Mouse (Mus musculus) heart, postnatal 0 days (tissue): ENCODE measurements around the gene Zfp82. TPM values are rescaled to one million over a fixed set of nuclear protein-coding genes. Genes with fewer than 3 reads are reported as not detected.

Experiments used
- ATAC-seq: fragments of 200-750 bp; cut with Nextera tagmentation; 2 replicates; pipeline ENCODE4 v1.8.0; 2017; ENCODE audit warnings: low read depth, moderate number of reproducible peaks, moderate library complexity; ENCODE audit not compliant: insufficient read depth
- DNase-seq: peaks from one replicate; pipeline ENCODE4 v3.0.0-alpha.2; 2016; ENCODE audit warnings: low spot score
- H3K27ac ChIP-seq: fragments of 300-500 bp; sonication (generic); 2 replicates; pipeline ENCODE4 v1.5.1; 2014; ENCODE audit warnings: low read depth, mild to moderate bottlenecking
- H3K27me3 ChIP-seq: fragments of 300-500 bp; sonication (generic); 2 replicates; pipeline ENCODE4 v1.6.1; 2014; ENCODE audit warnings: low read length, mixed read lengths; ENCODE audit not compliant: control insufficient read depth, insufficient read depth
- H3K36me3 ChIP-seq: fragments of 300-500 bp; sonication (generic); replicated peaks from 2 replicates; pipeline ENCODE4 v1.6.1; 2014; ENCODE audit warnings: low read length, mixed read lengths; ENCODE audit not compliant: control insufficient read depth, insufficient read depth
- H3K4me1 ChIP-seq: fragments of 300-500 bp; sonication (generic); 2 replicates; pipeline ENCODE4 v1.6.1; 2014; ENCODE audit warnings: antibody characterized with exemption; ENCODE audit not compliant: control insufficient read depth, insufficient read depth
- H3K4me2 ChIP-seq: fragments of 300-500 bp; sonication (generic); 2 replicates; pipeline ENCODE4 v1.6.1; 2014; ENCODE audit warnings: low read depth, mild to moderate bottlenecking, low read length, moderate library complexity
- H3K4me3 ChIP-seq: fragments of 300-500 bp; sonication (generic); 2 replicates; pipeline ENCODE4 v1.5.1; 2014; ENCODE audit warnings: low read depth, low read length
- H3K9ac ChIP-seq: fragments of 300-500 bp; sonication (generic); replicated peaks from 2 replicates; pipeline ENCODE4 v1.6.1; 2014; ENCODE audit warnings: low read depth, low read length, mixed read lengths
- H3K9me3 ChIP-seq: fragments of 300-500 bp; sonication (generic); replicated peaks from 2 replicates; pipeline ENCODE4 v1.6.1; 2016; ENCODE audit warnings: low read length; ENCODE audit not compliant: control insufficient read depth
- CTCF ChIP-seq: IDR thresholded peaks from 2 replicates; pipeline ENCODE4 v1.5.1; 2016; ENCODE audit warnings: antibody characterized with exemption, control low read depth, low read depth
- EP300 ChIP-seq: IDR thresholded peaks from 2 replicates; pipeline ENCODE4 v1.6.1; 2016; ENCODE audit warnings: antibody characterized with exemption, low read depth
- WGBS: fragments of 180-500 bp; shearing (Covaris S2); extraction: QIAGEN DNeasy Blood & Tissue Kit; methylation state at CpG from one replicate; pipeline ENCODE4 v1.1.7; 2014; 5-methylcytosine and 5-hydroxymethylcytosine counted together
- polyA plus RNA-seq: library from polyadenylated mRNA; unstranded; fragments of >200 nt; fragmentation: Nextera tagmentation; extraction: Ambion mirVana; gene quantifications from 2 replicates; pipeline ENCODE4 v1.2.1, GENCODE M21; 2015
- total RNA-seq: library from RNA; depleted of rRNA; stranded (reverse); fragments of >200 nt; gene quantifications from 2 replicates; pipeline ENCODE4 v1.2.3, GENCODE M21; 2014; ENCODE audit warnings: low replicate concordance

Gene Zfp82
- total and polyA plus RNA-seq, 2 experiments from 2014 or later: 0.08 to 1.9 TPM

DNA sequence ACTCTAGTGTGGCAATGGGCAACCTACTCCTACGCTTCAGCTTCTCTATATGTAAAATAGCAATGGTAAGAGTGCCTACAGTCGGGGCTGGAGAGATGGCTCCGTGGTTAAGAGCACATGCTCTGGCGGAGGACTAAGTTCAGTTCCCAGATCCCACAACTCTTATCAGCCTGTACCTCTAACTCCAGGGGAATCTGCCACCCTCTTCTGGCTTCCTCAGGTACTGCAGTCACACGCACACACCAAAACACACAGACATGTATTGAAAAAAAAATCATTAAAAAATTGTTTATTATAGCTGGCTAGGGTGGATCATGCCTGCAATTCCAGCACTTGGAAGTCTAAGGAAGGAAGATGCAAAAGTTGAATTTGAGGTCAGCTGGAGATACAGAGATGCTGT is 10.2 kb downstream of the Zfp82 start:
- no peak for DNase-seq
- H3K4me2 ChIP-seq: no peak overlapping the region
- WGBS: 93% methylated on average over 5 of the region's 5 CpGs
- no peak for ATAC-seq
- H3K27me3 ChIP-seq: no peaks in the 10 kb centered on the region
- H3K36me3 ChIP-seq: peaks cover 14% of the 10 kb centered on the region; the same call in 1 of the 2 replicates
- H3K9ac ChIP-seq: no peak overlapping the region
- no peak overlapping the region for H3K4me3 ChIP-seq
- H3K4me1 ChIP-seq: no peaks in the 10 kb centered on the region
- no peaks in the 10 kb centered on the region for H3K9me3 ChIP-seq
- peak; percentile 19; the same call in 1 of the 2 replicates for TF ChIP-seq CTCF
- no peak for TF ChIP-seq EP300
- H3K27ac ChIP-seq: no peak overlapping the region

DNA sequence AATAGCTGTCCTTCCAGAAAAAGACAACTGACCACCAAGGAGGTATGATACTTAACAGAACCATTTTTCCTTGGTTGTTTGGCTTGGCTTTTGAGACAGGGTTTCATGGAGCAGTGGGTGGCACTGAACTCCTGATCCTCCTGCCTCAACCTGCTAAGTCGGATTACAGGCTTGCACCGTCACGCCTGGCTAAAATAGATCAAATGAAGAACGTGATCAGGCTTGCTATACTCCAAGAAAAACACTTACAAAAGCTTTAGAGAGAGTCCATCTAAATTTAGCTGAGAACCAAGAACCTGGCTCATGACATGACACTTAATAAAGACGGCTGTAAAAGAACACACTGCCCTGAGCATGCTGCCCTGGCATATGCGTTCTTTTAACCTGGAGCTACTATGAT is 12.4 kb downstream of the Zfp82 start:
- WGBS: 48% methylated on average over 6 of the region's 6 CpGs
- no peaks in the 10 kb centered on the region for H3K27me3 ChIP-seq
- no peaks in the 10 kb centered on the region for H3K4me1 ChIP-seq
- H3K9ac ChIP-seq: no peak overlapping the region
- DNase-seq: peak; percentile 20
- TF ChIP-seq CTCF (no peak), EP300 (no peak)
- no peak overlapping the region for H3K4me3 ChIP-seq
- peaks cover 22% of the 10 kb centered on the region for H3K36me3 ChIP-seq
- peak overlapping the region; percentile 24; the same call in 1 of the 2 replicates for H3K27ac ChIP-seq
- H3K9me3 ChIP-seq: no peaks in the 10 kb centered on the region
- peak; percentile 41; the same call in 1 of the 2 replicates for ATAC-seq
- no peak overlapping the region for H3K4me2 ChIP-seq

DNA sequence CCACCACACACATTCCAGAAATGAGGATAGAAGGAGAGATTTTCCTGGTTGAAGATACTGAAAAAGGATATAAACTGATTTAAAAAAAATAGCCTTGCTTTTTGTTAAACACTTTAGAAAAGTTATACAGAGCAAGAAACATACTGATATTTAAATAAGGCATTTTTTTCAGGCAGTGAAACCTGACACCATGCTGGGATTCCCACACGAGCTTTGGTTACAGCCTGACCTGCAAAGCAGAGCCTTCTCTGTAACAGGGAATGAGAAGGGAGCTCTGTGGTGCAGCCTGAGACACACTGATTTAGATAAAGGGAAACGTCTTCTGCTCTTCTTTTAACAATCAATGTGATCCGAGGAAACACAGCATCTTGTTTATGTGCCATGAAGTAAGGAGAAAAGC is 19.1 kb downstream of the Zfp82 start:
- no peaks in the 10 kb centered on the region for H3K27me3 ChIP-seq
- DNase-seq (no peak), ATAC-seq (no peak)
- peaks cover 6% of the 10 kb centered on the region; the same call in 1 of the 2 replicates for H3K4me1 ChIP-seq
- H3K4me2 ChIP-seq: no peak overlapping the region
- no peak overlapping the region for H3K27ac ChIP-seq
- 4% methylated on average over 3 of the region's 3 CpGs for WGBS
- H3K36me3 ChIP-seq: peaks cover 14% of the 10 kb centered on the region
- H3K4me3 ChIP-seq: no peak overlapping the region
- TF ChIP-seq CTCF (no peak), EP300 (no peak)
- H3K9ac ChIP-seq: no peak overlapping the region
- H3K9me3 ChIP-seq: no peaks in the 10 kb centered on the region

DNA sequence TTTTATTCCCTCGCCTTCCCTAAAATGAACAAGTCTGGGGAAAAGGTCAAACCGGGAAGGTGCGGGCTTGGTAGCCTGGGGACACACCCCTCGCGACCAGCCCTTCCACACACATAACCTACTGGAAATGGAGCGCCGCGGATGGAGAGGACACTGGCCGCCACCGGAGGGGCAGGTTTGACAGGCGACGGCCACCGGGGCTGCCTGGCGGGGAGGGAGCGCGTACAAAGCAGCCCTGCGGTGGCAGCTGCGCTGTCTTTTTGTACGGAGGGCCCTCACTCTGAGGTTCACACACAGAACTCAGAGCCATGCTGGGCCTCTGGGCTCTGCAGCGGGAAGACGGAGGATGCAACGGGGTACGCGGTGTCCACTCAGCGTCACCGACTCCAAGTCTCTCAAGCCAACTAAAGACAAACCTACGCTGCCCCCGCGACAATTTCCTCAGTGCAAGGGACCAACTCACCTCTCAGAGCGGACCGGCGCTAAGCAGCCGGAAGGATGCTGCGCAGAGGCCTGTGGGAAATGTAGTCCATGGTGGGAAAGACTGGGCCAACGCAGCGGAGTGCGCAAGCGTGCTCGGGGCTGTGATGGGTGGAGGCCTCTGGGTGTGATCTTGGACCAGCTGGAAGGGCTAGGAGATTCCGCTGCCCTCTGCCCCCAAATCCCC is 21.7 kb downstream of the Zfp82 start, which contains the start of gene Zfp14:
TSS of gene Zfp14 (minus strand) at position 499 of the 667 bp plus-strand sequence.
- TF ChIP-seq CTCF: no peak
- TF ChIP-seq EP300: no peak
- peak within 1 kb of the TSS; percentile 74 for H3K4me3 ChIP-seq
- peaks cover under 1% of the 10 kb centered on the region; the same call in 1 of the 2 replicates for H3K36me3 ChIP-seq
- no peaks in the 10 kb centered on the region for H3K27me3 ChIP-seq
- under 1% methylated on average over 40 of the region's 40 CpGs for WGBS
- peak; percentile 82 for DNase-seq
- H3K9me3 ChIP-seq: no peaks in the 10 kb centered on the region
- peak within 1 kb of the TSS; percentile 56 for H3K27ac ChIP-seq
- H3K4me1 ChIP-seq: peaks cover 6% of the 10 kb centered on the region; the same call in 1 of the 2 replicates
- H3K4me2 ChIP-seq: peak within 1 kb of the TSS; percentile 97
- H3K9ac ChIP-seq: peak within 1 kb of the TSS; percentile 45; the same call in 1 of the 2 replicates
- ATAC-seq: peak; percentile 97

DNA sequence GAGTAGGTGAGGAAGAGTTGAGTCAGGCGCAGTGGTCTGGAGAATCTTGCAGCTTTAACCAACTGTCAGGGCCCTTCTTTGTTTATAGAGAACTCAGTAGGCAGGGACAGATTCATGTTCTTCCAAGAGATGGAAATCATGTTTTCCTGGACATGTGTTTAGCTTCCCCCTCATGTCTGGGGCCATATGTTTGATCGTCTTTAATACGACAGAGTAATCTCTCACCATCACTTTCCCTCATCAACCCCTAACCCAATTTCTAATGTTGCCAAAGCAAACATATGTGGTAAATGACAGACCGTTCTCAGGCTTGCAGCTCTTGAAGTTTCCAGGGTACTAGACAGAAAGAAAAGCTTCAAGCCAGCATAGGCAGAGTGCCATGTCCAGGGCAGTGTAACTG is 24.6 kb downstream of the Zfp82 start:
- Histone ChIP-seq H3K4me2 (no peak overlapping the region), H3K9ac (no peak overlapping the region), H3K27ac (no peak overlapping the region), H3K27me3 (no peaks in the 10 kb centered on the region), H3K4me1 (peaks cover 6% of the 10 kb centered on the region; the same call in 1 of the 2 replicates), H3K36me3 (no peaks in the 10 kb centered on the region), H3K9me3 (no peaks in the 10 kb centered on the region), H3K4me3 (no peak overlapping the region)
- WGBS: 60% methylated on average over 4 of the region's 4 CpGs
- DNase-seq: no peak
- ATAC-seq: no peak
- no peak for TF ChIP-seq EP300
- no peak for TF ChIP-seq CTCF

DNA sequence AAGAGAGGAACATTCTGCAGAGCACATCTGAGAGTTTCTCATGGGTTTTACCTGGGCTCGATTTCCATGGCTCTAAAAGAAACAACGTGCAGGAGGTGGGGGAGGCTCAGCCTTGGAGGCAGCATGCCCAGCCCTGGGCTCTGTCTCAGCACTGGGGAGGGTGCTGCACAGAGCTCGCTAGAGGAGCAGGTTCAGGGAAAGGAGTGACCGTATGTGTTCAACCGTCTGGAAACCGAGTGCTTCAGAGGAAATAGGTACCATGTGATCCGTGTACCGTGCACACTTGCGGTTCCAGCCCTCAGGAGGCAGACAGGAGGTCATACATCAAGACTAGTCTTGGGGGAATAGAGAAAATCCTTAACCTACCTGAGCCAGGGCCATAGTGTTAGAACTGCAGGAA is 28.3 kb downstream of the Zfp82 start:
- Histone ChIP-seq H3K4me2 (no peak overlapping the region), H3K4me1 (no peaks in the 10 kb centered on the region), H3K9ac (no peak overlapping the region), H3K9me3 (no peaks in the 10 kb centered on the region), H3K27me3 (no peaks in the 10 kb centered on the region), H3K4me3 (no peak overlapping the region), H3K36me3 (no peaks in the 10 kb centered on the region), H3K27ac (no peak overlapping the region)
- no peak for TF ChIP-seq EP300
- TF ChIP-seq CTCF: no peak
- ATAC-seq (no peak), DNase-seq (no peak)
- WGBS: 55% methylated on average over 9 of the region's 9 CpGs
